Mouse (Mus musculus): ENCODE data around the gene Optn. TPM values are rescaled to one million over a fixed set of nuclear protein-coding genes. Genes with fewer than 3 reads are reported as not detected.
A peak's percentile ranks its signal among the peaks of the same experiment; 100 is the strongest.

The Optn gene
- polyA plus RNA-seq, 1 experiment from 2014 or later, result 17.0 TPM

GRCm38 (mm10) chr2:5011898-5012490 lies 51.9 kb downstream of the Optn start:
- no peaks in the 10 kb centered on the region for H3K27me3 ChIP-seq (ENCODE audit: control insufficient read depth, insufficient read depth, low read length)
- no peaks in the 10 kb centered on the region for H3K9me3 ChIP-seq (ENCODE audit: control insufficient read depth, low read length)
- TF ChIP-seq CTCF (IDR thresholded peaks at IDR 0.05; ENCODE audit: low read depth) (no peak), EP300 (optimal IDR thresholded peaks at IDR 0.05) (no peak)
- 9% methylated on average over 8 of the region's 8 CpGs for WGBS
- H3K4me1 ChIP-seq (replicated peaks; ENCODE audit: control insufficient read depth, insufficient read depth), result no peaks in the 10 kb centered on the region
- peak overlapping the region; percentile 56 for H3K4me2 ChIP-seq (replicated peaks; ENCODE audit: low read depth)
- no peak for DNase-seq (ENCODE audit: low spot score)
- H3K4me3 ChIP-seq (ENCODE audit: low read depth, low read length), result peak overlapping the region; percentile 55
- no peak for ATAC-seq (ENCODE audit: low FRiP score, low TSS enrichment)
- H3K27ac ChIP-seq (replicated peaks), result peak overlapping the region; percentile 26; the same call in 1 of the 2 replicates
- 0 out of 2 replicates have a peak, but pooled peaks cover 3% of the 10 kb centered on the region for H3K36me3 ChIP-seq (ENCODE audit: control insufficient read depth, insufficient read depth, low read length)
- no peak overlapping the region for H3K9ac ChIP-seq (ENCODE audit: low read length)

- Histone ChIP-seq H3K4me1 (replicated peaks; ENCODE audit: control insufficient read depth, insufficient read depth) (no peaks in the 10 kb centered on the region), H3K9ac (ENCODE audit: low read length) (no peak overlapping the region), H3K27ac (replicated peaks) (no peak overlapping the region), H3K4me3 (ENCODE audit: low read depth, low read length) (no peak overlapping the region), H3K36me3 (ENCODE audit: control insufficient read depth, insufficient read depth, low read length) (0 out of 2 replicates have a peak, but pooled peaks cover 3% of the 10 kb centered on the region), H3K9me3 (ENCODE audit: control insufficient read depth, low read length) (no peaks in the 10 kb centered on the region), H3K4me2 (replicated peaks; ENCODE audit: low read depth) (no peak overlapping the region), H3K27me3 (ENCODE audit: control insufficient read depth, insufficient read depth, low read length) (no peaks in the 10 kb centered on the region)
- TF ChIP-seq CTCF (IDR thresholded peaks at IDR 0.05; ENCODE audit: low read depth) (no peak), EP300 (optimal IDR thresholded peaks at IDR 0.05) (no peak)
- DNase-seq (ENCODE audit: low spot score) (no peak), ATAC-seq (ENCODE audit: low FRiP score, low TSS enrichment) (no peak)
- 90% methylated on average over 4 of the region's 4 CpGs for WGBS
These were observed 56.7 kb downstream of the Optn start for GRCm38 (mm10) chr2:5007107-5007506.

GRCm38 (mm10) chr2:5001266-5001665 lies 62.6 kb downstream of the Optn start:
- Histone ChIP-seq H3K36me3 (ENCODE audit: control insufficient read depth, insufficient read depth, low read length) (0 out of 2 replicates have a peak, but pooled peaks cover 3% of the 10 kb centered on the region), H3K9me3 (ENCODE audit: control insufficient read depth, low read length) (no peaks in the 10 kb centered on the region), H3K9ac (ENCODE audit: low read length) (no peak overlapping the region), H3K27me3 (ENCODE audit: control insufficient read depth, insufficient read depth, low read length) (no peaks in the 10 kb centered on the region), H3K4me1 (replicated peaks; ENCODE audit: control insufficient read depth, insufficient read depth) (no peaks in the 10 kb centered on the region), H3K4me3 (ENCODE audit: low read depth, low read length) (no peak overlapping the region), H3K27ac (replicated peaks) (no peak overlapping the region), H3K4me2 (replicated peaks; ENCODE audit: low read depth) (no peak overlapping the region)
- DNase-seq (ENCODE audit: low spot score) (no peak), ATAC-seq (ENCODE audit: low FRiP score, low TSS enrichment) (no peak)
- TF ChIP-seq EP300 (optimal IDR thresholded peaks at IDR 0.05) (no peak), CTCF (IDR thresholded peaks at IDR 0.05; ENCODE audit: low read depth) (no peak)
- WGBS, result 87% methylated on average over 6 of the region's 6 CpGs

- 0 out of 2 replicates have a peak, but pooled peaks cover 3% of the 10 kb centered on the region for H3K36me3 ChIP-seq (ENCODE audit: control insufficient read depth, insufficient read depth, low read length)
- 73% methylated on average over 3 of the region's 3 CpGs for WGBS
- H3K4me2 ChIP-seq (replicated peaks; ENCODE audit: low read depth), result no peak overlapping the region
- H3K27me3 ChIP-seq (ENCODE audit: control insufficient read depth, insufficient read depth, low read length), result no peaks in the 10 kb centered on the region
- no peak overlapping the region for H3K27ac ChIP-seq (replicated peaks)
- no peak overlapping the region for H3K9ac ChIP-seq (ENCODE audit: low read length)
- H3K4me3 ChIP-seq (ENCODE audit: low read depth, low read length), result no peak overlapping the region
- DNase-seq (ENCODE audit: low spot score) (no peak), ATAC-seq (ENCODE audit: low FRiP score, low TSS enrichment) (no peak)
- no peaks in the 10 kb centered on the region for H3K4me1 ChIP-seq (replicated peaks; ENCODE audit: control insufficient read depth, insufficient read depth)
- no peaks in the 10 kb centered on the region for H3K9me3 ChIP-seq (ENCODE audit: control insufficient read depth, low read length)
- TF ChIP-seq CTCF (IDR thresholded peaks at IDR 0.05; ENCODE audit: low read depth) (peak; percentile 69), EP300 (optimal IDR thresholded peaks at IDR 0.05) (no peak)
These were observed 64.9 kb downstream of the Optn start for GRCm38 (mm10) chr2:4998905-4999304.

- Histone ChIP-seq H3K27me3 (ENCODE audit: control insufficient read depth, insufficient read depth, low read length) (no peaks in the 10 kb centered on the region), H3K4me3 (ENCODE audit: low read depth, low read length) (no peak overlapping the region), H3K27ac (replicated peaks) (no peak overlapping the region), H3K36me3 (ENCODE audit: control insufficient read depth, insufficient read depth, low read length) (0 out of 2 replicates have a peak, but pooled peaks cover 5% of the 10 kb centered on the region), H3K9ac (ENCODE audit: low read length) (no peak overlapping the region), H3K9me3 (ENCODE audit: control insufficient read depth, low read length) (no peaks in the 10 kb centered on the region), H3K4me2 (replicated peaks; ENCODE audit: low read depth) (no peak overlapping the region), H3K4me1 (replicated peaks; ENCODE audit: control insufficient read depth, insufficient read depth) (no peaks in the 10 kb centered on the region)
- no peak for DNase-seq (ENCODE audit: low spot score)
- no peak for TF ChIP-seq CTCF (IDR thresholded peaks at IDR 0.05; ENCODE audit: low read depth)
- TF ChIP-seq EP300 (optimal IDR thresholded peaks at IDR 0.05), result no peak
- WGBS, result 71% methylated on average over 6 of the region's 6 CpGs
- 0 out of 2 replicates have a peak, but pooled peaks have one; percentile 43 for ATAC-seq (ENCODE audit: low FRiP score, low TSS enrichment)
These were observed 67.4 kb downstream of the Optn start for GRCm38 (mm10) chr2:4996421-4996824.

- H3K36me3 ChIP-seq (ENCODE audit: control insufficient read depth, insufficient read depth, low read length), result 0 out of 2 replicates have a peak, but pooled peaks cover 5% of the 10 kb centered on the region
- no peak overlapping the region for H3K27ac ChIP-seq (replicated peaks)
These were observed 68.2 kb downstream of the Optn start for GRCm38 (mm10) chr2:4995646-4996045.

More at GRCm38 (mm10) chr2:4995646-4996045, 68.2 kb downstream of the Optn start:
- Histone ChIP-seq H3K9ac (ENCODE audit: low read length) (no peak overlapping the region), H3K9me3 (ENCODE audit: control insufficient read depth, low read length) (no peaks in the 10 kb centered on the region), H3K27me3 (ENCODE audit: control insufficient read depth, insufficient read depth, low read length) (no peaks in the 10 kb centered on the region), H3K4me1 (replicated peaks; ENCODE audit: control insufficient read depth, insufficient read depth) (no peaks in the 10 kb centered on the region), H3K4me3 (ENCODE audit: low read depth, low read length) (no peak overlapping the region), H3K4me2 (replicated peaks; ENCODE audit: low read depth) (no peak overlapping the region)
- no peak for TF ChIP-seq EP300 (optimal IDR thresholded peaks at IDR 0.05)
- no peak for TF ChIP-seq CTCF (IDR thresholded peaks at IDR 0.05; ENCODE audit: low read depth)
- DNase-seq (ENCODE audit: low spot score), result no peak
- no peak for ATAC-seq (ENCODE audit: low FRiP score, low TSS enrichment)
- WGBS, result 81% methylated on average over 11 of the region's 11 CpGs
